Mouse (Mus musculus) forebrain, embryonic 16.5 days (tissue): ENCODE data around the gene Morc1. TPM values are rescaled to one million over a fixed set of nuclear protein-coding genes. Genes with fewer than 3 reads are reported as not detected.

Experiments
- ATAC-seq: fragments of 200-750 bp; cut with Nextera tagmentation; 2 replicates; pipeline ENCODE4 v1.8.0; 2017; ENCODE audit warnings: mild to moderate bottlenecking, moderate library complexity
- H3K27ac ChIP-seq: fragments of 300-500 bp; sonication (generic); 2 replicates; pipeline ENCODE4 v1.5.1; 2014; ENCODE audit warnings: low read length, control low read depth
- H3K27me3 ChIP-seq: fragments of 300-500 bp; sonication (generic); replicated peaks from 2 replicates; pipeline ENCODE4 v1.6.1; 2014; ENCODE audit warnings: low read length; ENCODE audit not compliant: control insufficient read depth, insufficient read depth
- H3K36me3 ChIP-seq: fragments of 300-500 bp; sonication (generic); 2 replicates; pipeline ENCODE4 v1.6.1; 2014; ENCODE audit not compliant: control insufficient read depth, insufficient read depth
- H3K4me1 ChIP-seq: fragments of 300-500 bp; sonication (generic); replicated peaks from 2 replicates; pipeline ENCODE4 v1.6.1; 2014; ENCODE audit warnings: low read length; ENCODE audit not compliant: control insufficient read depth, insufficient read depth
- H3K4me2 ChIP-seq: fragments of 300-500 bp; sonication (generic); 2 replicates; pipeline ENCODE4 v1.6.1; 2014; ENCODE audit warnings: mild to moderate bottlenecking, low read length, control low read depth
- H3K4me3 ChIP-seq: fragments of 300-500 bp; sonication (generic); replicated peaks from 2 replicates; pipeline ENCODE4 v1.5.1; 2014; ENCODE audit warnings: mild to moderate bottlenecking, low read length, control low read depth
- H3K9ac ChIP-seq: fragments of 300-500 bp; sonication (generic); replicated peaks from 2 replicates; pipeline ENCODE4 v1.6.1; 2014; ENCODE audit warnings: low read depth, low read length, control low read depth
- H3K9me3 ChIP-seq: fragments of 300-500 bp; sonication (generic); 2 replicates; pipeline ENCODE4 v1.6.1; 2016; ENCODE audit warnings: low read length; ENCODE audit not compliant: control insufficient read depth
- WGBS: fragments of 180-500 bp; shearing (Covaris S2); extraction: QIAGEN DNeasy Blood & Tissue Kit; methylation state at CpG from one replicate; pipeline ENCODE4 v1.1.7; 2014; 5-methylcytosine and 5-hydroxymethylcytosine counted together
- polyA plus RNA-seq: library from polyadenylated mRNA; unstranded; fragments of >200 nt; fragmentation: Nextera tagmentation; extraction: Ambion mirVana; gene quantifications from 2 replicates; pipeline ENCODE4 v1.2.1, GENCODE M21; 2015

Morc1 gene
- polyA plus RNA-seq, 1 experiment from 2014 or later = 0.23 TPM

DNA sequence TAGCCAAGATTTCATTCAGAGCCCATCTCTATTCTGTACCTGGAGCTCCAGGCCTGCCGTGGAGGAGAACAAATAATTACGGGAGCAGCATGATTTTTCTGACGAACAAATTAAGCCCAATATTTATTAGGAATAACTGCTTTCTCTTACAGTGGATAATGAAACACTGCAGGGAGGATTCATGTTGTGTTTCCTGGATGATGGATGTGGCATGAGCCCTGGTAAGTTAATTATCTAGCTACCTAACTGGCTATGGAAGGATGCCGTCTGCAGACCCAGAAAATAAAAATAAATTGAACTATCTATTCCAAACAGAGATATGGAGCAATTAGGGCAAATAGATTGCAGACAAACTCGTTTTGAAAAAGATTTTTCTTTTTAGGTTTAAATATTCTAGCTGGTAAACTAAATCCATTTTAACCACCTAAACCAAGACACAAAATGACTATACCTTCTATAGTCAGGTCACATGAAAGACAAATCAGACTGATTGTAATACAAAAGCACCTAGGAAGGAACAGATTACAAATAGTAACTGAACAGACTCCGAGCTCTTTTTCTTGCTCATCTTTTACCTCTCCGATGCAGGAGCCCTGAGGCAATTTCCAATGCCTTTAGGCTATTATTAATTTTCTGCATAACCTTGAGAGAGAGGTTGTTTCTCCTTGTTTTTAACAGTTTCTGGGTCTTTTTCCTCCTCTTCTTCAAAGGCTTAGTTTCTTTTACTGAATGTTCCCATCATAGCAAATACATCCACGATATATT is 15.3 kb downstream of the Morc1 start:
- H3K9ac ChIP-seq = no peak overlapping the region
- no peaks in the 10 kb centered on the region for H3K27me3 ChIP-seq
- no peak overlapping the region for H3K27ac ChIP-seq
- H3K4me2 ChIP-seq = no peak overlapping the region
- ATAC-seq = no peak
- no peaks in the 10 kb centered on the region for H3K9me3 ChIP-seq
- 74% methylated on average over 8 of the region's 8 CpGs for WGBS
- H3K4me3 ChIP-seq = no peak overlapping the region
- H3K4me1 ChIP-seq = no peaks in the 10 kb centered on the region
- no peaks in the 10 kb centered on the region for H3K36me3 ChIP-seq

DNA sequence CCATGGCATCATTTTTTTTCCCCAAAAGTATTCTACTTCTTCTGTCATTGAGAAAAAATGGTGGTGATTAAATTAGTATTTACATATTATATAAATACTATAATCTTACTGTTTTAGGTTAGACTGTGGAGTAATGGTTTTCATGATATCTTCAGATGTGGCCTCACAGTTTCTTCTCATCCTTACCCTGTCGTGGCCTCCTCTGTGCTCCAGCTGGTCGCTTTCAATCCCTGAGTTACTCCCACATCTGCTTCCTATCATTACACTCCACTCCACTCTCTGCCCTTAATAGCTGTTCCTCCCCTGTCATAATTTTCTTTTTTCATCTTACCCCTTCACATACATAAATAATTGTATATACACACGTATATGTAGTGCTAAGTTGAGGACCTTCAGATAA is 22.2 kb downstream of the Morc1 start:
- Histone ChIP-seq H3K9me3 (no peaks in the 10 kb centered on the region), H3K9ac (no peak overlapping the region), H3K4me3 (no peak overlapping the region), H3K4me2 (no peak overlapping the region), H3K27ac (no peak overlapping the region), H3K4me1 (no peaks in the 10 kb centered on the region), H3K36me3 (no peaks in the 10 kb centered on the region), H3K27me3 (no peaks in the 10 kb centered on the region)
- no peak for ATAC-seq
- WGBS = 93% methylated on average over 3 of the region's 3 CpGs

- H3K9me3 ChIP-seq = no peaks in the 10 kb centered on the region
- H3K36me3 ChIP-seq = no peaks in the 10 kb centered on the region
- H3K27ac ChIP-seq = no peak overlapping the region
- H3K4me1 ChIP-seq = no peaks in the 10 kb centered on the region
- WGBS = 83% methylated on average over 10 of the region's 10 CpGs
- H3K9ac ChIP-seq = no peak overlapping the region
- H3K4me2 ChIP-seq = no peak overlapping the region
- no peak for ATAC-seq
- H3K4me3 ChIP-seq = no peak overlapping the region
- no peaks in the 10 kb centered on the region for H3K27me3 ChIP-seq
Observed at GRCm38 (mm10) chr16:48473396-48473795, 42.4 kb downstream of the Morc1 start.

- Histone ChIP-seq H3K9me3 (no peaks in the 10 kb centered on the region), H3K4me2 (no peak overlapping the region), H3K4me1 (no peaks in the 10 kb centered on the region), H3K4me3 (no peak overlapping the region), H3K36me3 (no peaks in the 10 kb centered on the region), H3K27me3 (no peaks in the 10 kb centered on the region), H3K9ac (no peak overlapping the region), H3K27ac (no peak overlapping the region)
- 21% methylated on average over 4 of the region's 4 CpGs for WGBS
- ATAC-seq = no peak
Observed at GRCm38 (mm10) chr16:48474896-48475802, 44.1 kb downstream of the Morc1 start.

GRCm38 (mm10) chr16:48479266-48479848 is 48.3 kb downstream of the Morc1 start:
- Histone ChIP-seq H3K36me3 (no peaks in the 10 kb centered on the region), H3K4me2 (no peak overlapping the region), H3K27ac (no peak overlapping the region), H3K9ac (no peak overlapping the region), H3K9me3 (no peaks in the 10 kb centered on the region), H3K4me3 (no peak overlapping the region), H3K4me1 (no peaks in the 10 kb centered on the region), H3K27me3 (no peaks in the 10 kb centered on the region)
- ATAC-seq = 0 out of 2 replicates have a peak, but pooled peaks have one; percentile 36
- 82% methylated on average over 8 of the region's 8 CpGs for WGBS

DNA sequence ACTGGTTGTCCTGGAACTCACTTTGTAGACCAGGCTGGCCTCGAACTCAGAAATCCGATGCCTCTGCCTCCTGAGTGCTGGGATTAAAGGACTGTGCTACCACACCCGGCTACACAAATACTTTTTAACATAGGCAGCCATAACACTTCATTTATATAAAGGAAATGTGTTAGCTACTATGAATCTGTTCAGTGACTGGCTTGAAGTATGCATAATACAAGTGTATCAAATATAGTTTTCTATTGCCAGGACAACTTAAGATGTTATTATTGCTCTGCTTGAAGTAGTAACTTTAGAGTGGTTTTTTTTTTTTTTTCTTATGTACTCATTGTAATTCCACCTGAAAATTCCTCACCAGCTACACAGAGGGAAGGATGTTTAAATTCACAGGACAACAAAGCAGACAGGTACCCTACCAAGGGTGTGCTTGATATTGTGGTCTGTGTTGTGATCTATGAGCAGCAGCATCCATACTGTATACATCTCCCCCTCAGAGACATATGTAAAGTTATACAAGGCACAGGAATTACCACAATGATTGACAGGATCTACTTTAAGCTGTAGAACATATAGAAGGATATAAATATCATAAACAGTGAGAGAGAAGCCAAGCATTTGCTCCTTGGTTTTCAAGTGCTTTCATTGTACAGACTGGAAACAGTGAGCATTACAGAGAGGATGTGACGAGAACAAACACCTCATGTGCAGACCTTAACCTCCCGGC is 85.9 kb downstream of the Morc1 start:
- Histone ChIP-seq H3K27ac (no peak overlapping the region), H3K4me1 (no peaks in the 10 kb centered on the region), H3K4me2 (no peak overlapping the region), H3K4me3 (no peak overlapping the region), H3K9ac (no peak overlapping the region), H3K9me3 (no peaks in the 10 kb centered on the region), H3K36me3 (no peaks in the 10 kb centered on the region), H3K27me3 (no peaks in the 10 kb centered on the region)
- whole genome bisulfite sequencing = 83% methylated on average over 5 of the region's 5 CpGs
- no peak for ATAC-seq

- H3K4me2 ChIP-seq = no peak overlapping the region
- H3K36me3 ChIP-seq = no peaks in the 10 kb centered on the region
- no peak for ATAC-seq
- no peaks in the 10 kb centered on the region for H3K27me3 ChIP-seq
- H3K4me3 ChIP-seq = no peak overlapping the region
- H3K9ac ChIP-seq = no peak overlapping the region
- no peaks in the 10 kb centered on the region for H3K9me3 ChIP-seq
- H3K27ac ChIP-seq = no peak overlapping the region
- H3K4me1 ChIP-seq = no peaks in the 10 kb centered on the region
Observed at GRCm38 (mm10) chr16:48519569-48519968, 88.5 kb downstream of the Morc1 start.

GRCm38 (mm10) chr16:48537108-48537507 is 106.1 kb downstream of the Morc1 start:
- H3K27me3 ChIP-seq = no peaks in the 10 kb centered on the region
- no peak overlapping the region for H3K9ac ChIP-seq
- no peak for ATAC-seq
- no peaks in the 10 kb centered on the region for H3K4me1 ChIP-seq
- 92% methylated on average over 5 of the region's 5 CpGs for WGBS
- no peak overlapping the region for H3K4me3 ChIP-seq
- H3K9me3 ChIP-seq = no peaks in the 10 kb centered on the region
- H3K4me2 ChIP-seq = no peak overlapping the region
- H3K36me3 ChIP-seq = no peaks in the 10 kb centered on the region
- no peak overlapping the region for H3K27ac ChIP-seq
